Mouse (Mus musculus): ENCODE results near the gene Camk2g. TPM values are rescaled to one million over a fixed set of nuclear protein-coding genes. Genes with fewer than 3 reads are reported as not detected.

The Camk2g gene
- polyA plus RNA-seq, 1 experiment from 2014 or later = 39.5 TPM

DNA sequence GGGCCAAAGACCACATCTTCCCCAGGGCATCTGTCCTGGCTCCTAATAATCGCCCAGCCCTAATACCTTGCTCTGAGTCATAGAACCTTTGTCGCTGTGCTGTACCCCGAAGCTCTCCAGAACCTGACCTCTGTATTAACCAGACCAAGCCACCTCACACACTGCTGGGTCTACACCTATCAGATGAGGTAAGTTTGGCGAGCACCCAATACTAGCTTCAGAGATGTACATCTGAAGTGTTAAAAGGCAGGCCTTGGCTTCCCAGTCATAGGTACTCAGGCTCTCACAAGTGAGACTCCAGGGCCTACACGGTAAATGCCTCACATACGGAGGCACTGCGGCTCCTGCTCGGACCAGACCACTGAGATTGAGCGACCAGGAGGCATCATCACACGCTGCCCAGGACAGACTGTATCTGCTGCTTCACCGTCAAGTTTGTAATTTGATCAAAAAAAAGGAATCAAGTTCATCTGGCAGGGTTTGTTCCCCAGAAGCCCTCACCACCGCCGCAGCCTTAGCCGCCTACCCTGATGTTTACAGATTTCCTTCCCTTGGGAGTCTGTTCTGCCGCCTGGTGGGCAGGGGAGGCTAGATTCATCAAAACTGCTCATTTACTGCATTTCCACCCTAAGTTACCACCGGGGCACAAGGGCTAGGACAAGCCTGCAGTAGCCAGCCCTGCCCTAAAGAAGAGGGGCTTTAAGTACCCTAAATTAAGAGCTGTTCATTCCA is 2.2 kb downstream of the Camk2g start:
- peak; percentile 82 for DNase-seq (ENCODE audit: low spot score, missing footprints)
- H3K9ac ChIP-seq (ENCODE audit: low read length) = no peak overlapping the region
- no peak overlapping the region for H3K27ac ChIP-seq (ENCODE audit: low read depth, low read length)
- H3K4me1 ChIP-seq (ENCODE audit: control insufficient read depth, insufficient read depth, low read length) = peaks cover 15% of the 10 kb centered on the region
- H3K4me3 ChIP-seq (ENCODE audit: low read depth, low read length) = no peak overlapping the region
- peaks cover 7% of the 10 kb centered on the region; the same call in 1 of the 2 replicates for H3K36me3 ChIP-seq (ENCODE audit: control insufficient read depth, insufficient read depth, low read length)
- H3K27me3 ChIP-seq (ENCODE audit: control insufficient read depth, insufficient read depth, low read length) = no peaks in the 10 kb centered on the region
- no peaks in the 10 kb centered on the region for H3K9me3 ChIP-seq (ENCODE audit: control insufficient read depth, low read length)
- no peak for ATAC-seq (ENCODE audit: low FRiP score)
- H3K4me2 ChIP-seq = no peak overlapping the region
- 83% methylated on average over 16 of the region's 16 CpGs for WGBS

DNA sequence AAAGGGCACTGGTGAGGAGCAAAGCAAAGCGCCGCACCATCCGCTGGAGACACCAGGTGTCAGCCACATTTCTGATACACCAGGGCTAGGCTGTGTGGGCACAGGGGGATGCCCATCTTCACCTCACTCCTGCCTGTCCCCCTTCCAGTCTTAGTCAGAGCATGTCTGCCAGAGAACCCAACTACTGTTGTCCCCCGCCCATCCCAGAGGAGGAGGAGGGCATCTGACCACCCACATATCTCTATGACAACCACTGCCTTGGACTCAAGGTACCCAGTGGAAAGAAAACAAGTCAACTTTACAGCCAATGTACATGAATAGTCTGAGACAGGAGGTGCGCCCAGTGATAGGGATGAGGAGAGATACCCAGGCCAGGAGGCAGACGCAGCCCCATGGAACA is 2.9 kb downstream of the Camk2g start:
- 92% methylated on average over 6 of the region's 6 CpGs for WGBS
- DNase-seq (ENCODE audit: low spot score, missing footprints) (no peak), ATAC-seq (ENCODE audit: low FRiP score) (no peak)
- Histone ChIP-seq H3K4me1 (ENCODE audit: control insufficient read depth, insufficient read depth, low read length) (peaks cover 12% of the 10 kb centered on the region), H3K36me3 (ENCODE audit: control insufficient read depth, insufficient read depth, low read length) (peaks cover 7% of the 10 kb centered on the region; the same call in 1 of the 2 replicates), H3K9me3 (ENCODE audit: control insufficient read depth, low read length) (no peaks in the 10 kb centered on the region), H3K9ac (ENCODE audit: low read length) (no peak overlapping the region), H3K4me3 (ENCODE audit: low read depth, low read length) (no peak overlapping the region), H3K27ac (ENCODE audit: low read depth, low read length) (no peak overlapping the region), H3K4me2 (no peak overlapping the region), H3K27me3 (ENCODE audit: control insufficient read depth, insufficient read depth, low read length) (no peaks in the 10 kb centered on the region)

DNA sequence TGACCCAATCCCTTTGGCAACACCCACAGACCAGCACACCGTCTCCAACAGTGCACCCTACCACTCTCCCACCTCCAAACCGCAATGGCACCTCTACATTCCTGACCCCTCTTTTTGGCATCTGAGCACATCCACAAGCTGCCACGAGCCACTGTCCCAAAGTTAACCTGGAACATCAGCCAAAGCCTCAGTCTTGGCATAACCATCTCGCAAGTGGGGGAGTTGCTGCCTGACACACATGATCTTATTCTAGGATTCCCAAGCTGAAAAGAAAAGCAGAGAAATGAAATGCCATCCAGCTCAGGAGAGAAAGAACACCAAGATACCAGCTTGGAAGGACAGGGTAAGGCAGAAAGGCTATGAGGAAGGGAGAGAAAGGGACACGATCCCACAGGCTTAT is 3.4 kb downstream of the Camk2g start:
- H3K9ac ChIP-seq (ENCODE audit: low read length) = no peak overlapping the region
- H3K27me3 ChIP-seq (ENCODE audit: control insufficient read depth, insufficient read depth, low read length) = no peaks in the 10 kb centered on the region
- no peak overlapping the region for H3K4me3 ChIP-seq (ENCODE audit: low read depth, low read length)
- H3K27ac ChIP-seq (ENCODE audit: low read depth, low read length) = no peak overlapping the region
- H3K36me3 ChIP-seq (ENCODE audit: control insufficient read depth, insufficient read depth, low read length) = peaks cover 9% of the 10 kb centered on the region; the same call in 1 of the 2 replicates
- ATAC-seq (ENCODE audit: low FRiP score) = no peak
- H3K9me3 ChIP-seq (ENCODE audit: control insufficient read depth, low read length) = no peaks in the 10 kb centered on the region
- H3K4me2 ChIP-seq = no peak overlapping the region
- H3K4me1 ChIP-seq (ENCODE audit: control insufficient read depth, insufficient read depth, low read length) = peaks cover 11% of the 10 kb centered on the region
- WGBS = 94% methylated on average over 5 of the region's 5 CpGs
- DNase-seq (ENCODE audit: low spot score, missing footprints) = peak; percentile 31

DNA sequence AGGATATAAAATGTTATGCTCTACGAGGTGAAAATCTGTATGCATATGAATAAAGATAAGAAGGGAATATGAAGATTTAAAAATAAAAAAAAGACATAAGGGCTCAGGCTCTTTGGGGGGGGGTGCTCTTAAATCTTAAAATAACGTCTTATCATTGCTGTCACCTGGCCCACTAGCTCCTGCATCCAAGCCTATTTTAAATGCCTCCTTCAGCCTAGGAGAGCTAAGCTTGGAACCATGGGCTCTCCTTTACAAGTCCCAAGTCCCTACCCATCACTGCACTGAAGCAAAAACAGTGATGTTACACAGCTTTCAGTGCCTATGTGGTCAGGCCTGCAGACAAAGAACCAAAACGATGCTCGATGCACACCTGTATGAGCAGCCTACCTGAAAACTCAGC is 4.3 kb downstream of the Camk2g start:
- Histone ChIP-seq H3K4me2 (no peak overlapping the region), H3K9ac (ENCODE audit: low read length) (no peak overlapping the region), H3K27me3 (ENCODE audit: control insufficient read depth, insufficient read depth, low read length) (no peaks in the 10 kb centered on the region), H3K4me3 (ENCODE audit: low read depth, low read length) (no peak overlapping the region), H3K36me3 (ENCODE audit: control insufficient read depth, insufficient read depth, low read length) (peaks cover 13% of the 10 kb centered on the region; the same call in 1 of the 2 replicates), H3K4me1 (ENCODE audit: control insufficient read depth, insufficient read depth, low read length) (peaks cover 8% of the 10 kb centered on the region), H3K27ac (ENCODE audit: low read depth, low read length) (no peak overlapping the region), H3K9me3 (ENCODE audit: control insufficient read depth, low read length) (no peaks in the 10 kb centered on the region)
- no peak for DNase-seq (ENCODE audit: low spot score, missing footprints)
- 88% methylated on average over 4 of the region's 4 CpGs for WGBS
- no peak for ATAC-seq (ENCODE audit: low FRiP score)

DNA sequence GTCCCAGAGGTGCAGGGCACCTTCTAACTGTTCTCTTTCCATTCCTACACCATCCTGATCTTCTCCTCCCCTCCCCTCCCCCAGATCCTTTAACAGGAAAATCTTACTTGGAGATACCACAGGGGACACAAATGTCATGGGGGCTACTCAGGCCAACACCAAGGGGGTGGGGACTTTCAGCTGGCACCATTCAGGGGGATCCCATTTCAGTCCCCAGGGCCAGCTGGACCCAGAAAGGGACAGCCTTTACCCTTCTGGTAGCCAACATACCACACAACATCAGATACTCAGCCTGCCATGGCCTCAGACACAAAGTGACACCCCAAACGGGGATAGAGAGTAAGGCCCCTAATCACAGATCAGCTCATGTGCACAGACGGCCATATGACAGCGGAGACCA is 5.7 kb downstream of the Camk2g start:
- ATAC-seq (ENCODE audit: low FRiP score) (no peak), DNase-seq (ENCODE audit: low spot score, missing footprints) (peak; percentile 39)
- no peak overlapping the region for H3K9ac ChIP-seq (ENCODE audit: low read length)
- H3K27me3 ChIP-seq (ENCODE audit: control insufficient read depth, insufficient read depth, low read length) = no peaks in the 10 kb centered on the region
- no peak overlapping the region for H3K4me3 ChIP-seq (ENCODE audit: low read depth, low read length)
- H3K36me3 ChIP-seq (ENCODE audit: control insufficient read depth, insufficient read depth, low read length) = peaks cover 15% of the 10 kb centered on the region
- H3K27ac ChIP-seq (ENCODE audit: low read depth, low read length) = no peak overlapping the region
- no peak overlapping the region for H3K4me2 ChIP-seq
- WGBS = 79% methylated on average over 3 of the region's 3 CpGs
- H3K9me3 ChIP-seq (ENCODE audit: control insufficient read depth, low read length) = no peaks in the 10 kb centered on the region
- peaks cover 8% of the 10 kb centered on the region for H3K4me1 ChIP-seq (ENCODE audit: control insufficient read depth, insufficient read depth, low read length)

DNA sequence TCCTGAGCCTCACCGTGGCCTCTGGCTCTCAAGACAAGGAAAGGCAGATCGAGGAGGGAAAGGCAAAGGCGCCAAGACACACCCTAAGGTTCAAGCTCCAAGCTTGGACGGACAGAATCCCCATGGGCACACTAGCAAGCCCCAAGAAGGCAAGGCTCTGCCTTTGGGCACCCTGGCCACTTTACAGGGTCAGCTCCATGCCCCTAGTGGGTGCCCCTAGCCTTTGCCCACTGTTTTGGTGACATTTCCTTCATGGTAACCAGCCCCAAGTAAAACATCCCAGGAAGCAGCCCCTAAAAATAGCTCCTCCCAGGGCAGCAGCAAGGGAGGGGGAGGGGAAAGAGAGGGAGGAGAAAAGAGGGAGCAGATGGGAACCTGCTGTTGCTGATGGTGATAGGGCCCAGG is 7.3 kb downstream of the Camk2g start:
- no peak for ATAC-seq (ENCODE audit: low FRiP score)
- Histone ChIP-seq H3K9ac (ENCODE audit: low read length) (no peak overlapping the region), H3K27ac (ENCODE audit: low read depth, low read length) (no peak overlapping the region), H3K4me3 (ENCODE audit: low read depth, low read length) (no peak overlapping the region), H3K9me3 (ENCODE audit: control insufficient read depth, low read length) (no peaks in the 10 kb centered on the region), H3K27me3 (ENCODE audit: control insufficient read depth, insufficient read depth, low read length) (no peaks in the 10 kb centered on the region), H3K36me3 (ENCODE audit: control insufficient read depth, insufficient read depth, low read length) (peaks cover 16% of the 10 kb centered on the region), H3K4me2 (no peak overlapping the region), H3K4me1 (ENCODE audit: control insufficient read depth, insufficient read depth, low read length) (no peaks in the 10 kb centered on the region)
- 74% methylated on average over 4 of the region's 4 CpGs for WGBS
- no peak for DNase-seq (ENCODE audit: low spot score, missing footprints)

DNA sequence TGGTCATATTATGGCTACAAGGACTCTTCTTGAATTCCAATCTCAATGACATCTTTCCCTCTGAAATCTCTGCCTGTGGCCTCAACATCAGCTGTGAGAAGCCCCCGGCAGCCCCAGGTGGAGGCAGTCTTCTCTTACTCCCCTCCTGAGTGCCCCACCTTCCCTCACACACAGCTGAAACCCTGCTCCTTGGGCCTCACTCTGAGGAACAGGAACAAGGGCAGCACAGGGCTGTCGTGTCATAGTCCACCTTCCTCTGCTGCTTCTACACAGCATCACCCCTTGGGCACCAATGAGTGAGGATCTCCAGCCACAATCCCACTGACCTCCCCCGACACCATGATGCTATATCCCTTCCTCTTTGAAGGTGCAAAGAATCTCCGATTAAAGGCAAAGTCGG is 7.9 kb downstream of the Camk2g start:
- H3K27me3 ChIP-seq (ENCODE audit: control insufficient read depth, insufficient read depth, low read length) = no peaks in the 10 kb centered on the region
- peaks cover 13% of the 10 kb centered on the region for H3K36me3 ChIP-seq (ENCODE audit: control insufficient read depth, insufficient read depth, low read length)
- WGBS = 87% methylated on average over 5 of the region's 5 CpGs
- no peak for ATAC-seq (ENCODE audit: low FRiP score)
- no peak for DNase-seq (ENCODE audit: low spot score, missing footprints)
- H3K9me3 ChIP-seq (ENCODE audit: control insufficient read depth, low read length) = no peaks in the 10 kb centered on the region
- no peak overlapping the region for H3K9ac ChIP-seq (ENCODE audit: low read length)
- no peak overlapping the region for H3K4me3 ChIP-seq (ENCODE audit: low read depth, low read length)
- H3K4me1 ChIP-seq (ENCODE audit: control insufficient read depth, insufficient read depth, low read length) = no peaks in the 10 kb centered on the region
- no peak overlapping the region for H3K4me2 ChIP-seq
- no peak overlapping the region for H3K27ac ChIP-seq (ENCODE audit: low read depth, low read length)

DNA sequence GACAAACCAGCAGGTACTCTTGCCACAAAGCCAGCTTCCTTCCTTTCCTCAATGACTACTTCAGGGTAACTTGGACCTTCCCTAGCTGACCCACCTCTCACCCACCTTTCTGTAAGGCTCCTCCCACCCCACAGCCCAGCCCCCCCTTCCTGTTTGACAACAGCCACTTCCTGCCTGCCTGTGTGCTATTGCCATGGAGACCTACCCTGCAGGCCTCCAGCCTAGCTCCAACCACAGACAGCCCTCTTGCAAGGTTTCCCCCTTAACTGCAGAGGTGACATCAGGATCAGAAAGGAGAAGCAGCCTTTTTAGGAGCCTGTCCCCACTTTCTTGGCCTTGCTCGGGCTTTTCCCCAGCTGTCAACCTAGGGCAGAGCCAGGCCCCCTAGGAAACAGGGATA is 8.7 kb downstream of the Camk2g start:
- H3K4me2 ChIP-seq = no peak overlapping the region
- ATAC-seq (ENCODE audit: low FRiP score) (no peak), DNase-seq (ENCODE audit: low spot score, missing footprints) (no peak)
- H3K27me3 ChIP-seq (ENCODE audit: control insufficient read depth, insufficient read depth, low read length) = no peaks in the 10 kb centered on the region
- H3K9ac ChIP-seq (ENCODE audit: low read length) = no peak overlapping the region
- H3K4me3 ChIP-seq (ENCODE audit: low read depth, low read length) = no peak overlapping the region
- WGBS = 83% methylated on average over 1 of the region's 1 CpGs
- no peaks in the 10 kb centered on the region for H3K4me1 ChIP-seq (ENCODE audit: control insufficient read depth, insufficient read depth, low read length)
- peaks cover 13% of the 10 kb centered on the region for H3K36me3 ChIP-seq (ENCODE audit: control insufficient read depth, insufficient read depth, low read length)
- no peak overlapping the region for H3K27ac ChIP-seq (ENCODE audit: low read depth, low read length)
- H3K9me3 ChIP-seq (ENCODE audit: control insufficient read depth, low read length) = no peaks in the 10 kb centered on the region

DNA sequence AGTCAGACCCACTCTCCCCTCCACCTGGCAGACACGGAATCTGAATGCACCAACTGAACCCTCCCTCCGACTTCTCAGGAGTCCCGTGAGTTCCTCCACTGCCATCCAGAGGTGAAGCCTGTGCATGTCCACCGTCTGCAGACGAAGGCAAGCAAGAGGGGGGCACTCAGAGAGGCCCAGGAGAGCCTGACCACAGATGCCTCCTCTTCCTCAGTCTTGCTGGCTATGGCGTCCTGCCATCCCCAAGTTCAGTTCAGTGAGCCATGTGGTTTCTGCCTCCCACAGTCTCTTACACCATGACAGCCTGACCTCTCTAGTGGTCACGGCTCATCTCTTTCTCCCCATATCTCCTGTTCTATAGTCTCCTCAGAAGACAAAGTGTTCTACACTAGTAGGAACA is 9.2 kb downstream of the Camk2g start:
- H3K4me1 ChIP-seq (ENCODE audit: control insufficient read depth, insufficient read depth, low read length) = no peaks in the 10 kb centered on the region
- no peak for ATAC-seq (ENCODE audit: low FRiP score)
- no peaks in the 10 kb centered on the region for H3K9me3 ChIP-seq (ENCODE audit: control insufficient read depth, low read length)
- H3K9ac ChIP-seq (ENCODE audit: low read length) = no peak overlapping the region
- H3K36me3 ChIP-seq (ENCODE audit: control insufficient read depth, insufficient read depth, low read length) = peaks cover 11% of the 10 kb centered on the region
- H3K4me2 ChIP-seq = no peak overlapping the region
- DNase-seq (ENCODE audit: low spot score, missing footprints) = peak; percentile 10
- 80% methylated on average over 7 of the region's 7 CpGs for WGBS
- no peak overlapping the region for H3K4me3 ChIP-seq (ENCODE audit: low read depth, low read length)
- no peaks in the 10 kb centered on the region for H3K27me3 ChIP-seq (ENCODE audit: control insufficient read depth, insufficient read depth, low read length)
- H3K27ac ChIP-seq (ENCODE audit: low read depth, low read length) = no peak overlapping the region
